Mouse (Mus musculus) cerebellum, adult 2 months (tissue): ENCODE measurements at regions not wholly inside any gene's neighbourhood (a gene's known extent, or its start where the extent isn't known, plus 50 kb on each side); places are given as distances from the start of the nearest gene placed in this dataset.

Source experiments
- DNase-seq, 2 experiments: peaks; one replicate each; pipeline ENCODE4 v3.0.0; 2021
- H3K27ac ChIP-seq: fragments of 200-500 bp; 2 replicates; pipeline ENCODE4 v1.5.1; 2012; ENCODE audit warnings: low read length, control low read depth, inconsistent platforms; ENCODE audit not compliant: insufficient read depth
- H3K27me3 ChIP-seq: fragments of 200-500 bp; 2 replicates; pipeline ENCODE4 v1.6.1; 2012; ENCODE audit warnings: inconsistent platforms, mild to moderate bottlenecking, low read length, moderate library complexity; ENCODE audit not compliant: control insufficient read depth, insufficient read depth
- H3K4me1 ChIP-seq: fragments of 200-500 bp; 2 replicates; pipeline ENCODE4 v1.6.1; 2011; ENCODE audit warnings: low read length; ENCODE audit not compliant: control insufficient read depth, insufficient read depth
- H3K4me3 ChIP-seq: fragments of 200-500 bp; replicated peaks from 2 replicates; pipeline ENCODE3; 2011; ENCODE audit warnings: mild to moderate bottlenecking, low read depth, low read length, control low read depth; ENCODE audit not compliant: insufficient read depth
- CTCF ChIP-seq: fragments of 200-500 bp; IDR thresholded peaks from 2 replicates; pipeline ENCODE4 v1.5.1; 2011; ENCODE audit warnings: low read depth, mild to moderate bottlenecking, control low read depth, low read length, moderate library complexity, borderline replicate concordance; ENCODE audit not compliant: insufficient read depth
- POLR2A ChIP-seq: fragments of 200-500 bp; IDR thresholded peaks from 2 replicates; pipeline ENCODE4 v1.6.1; 2011; ENCODE audit warnings: low read length, control low read depth, borderline replicate concordance; ENCODE audit not compliant: insufficient read depth
- WGBS: fragments of 180-500 bp; shearing (Covaris S2); methylation state at CpG from one replicate; pipeline ENCODE4 v1.1.7; 2018; 5-methylcytosine and 5-hydroxymethylcytosine counted together

DNA sequence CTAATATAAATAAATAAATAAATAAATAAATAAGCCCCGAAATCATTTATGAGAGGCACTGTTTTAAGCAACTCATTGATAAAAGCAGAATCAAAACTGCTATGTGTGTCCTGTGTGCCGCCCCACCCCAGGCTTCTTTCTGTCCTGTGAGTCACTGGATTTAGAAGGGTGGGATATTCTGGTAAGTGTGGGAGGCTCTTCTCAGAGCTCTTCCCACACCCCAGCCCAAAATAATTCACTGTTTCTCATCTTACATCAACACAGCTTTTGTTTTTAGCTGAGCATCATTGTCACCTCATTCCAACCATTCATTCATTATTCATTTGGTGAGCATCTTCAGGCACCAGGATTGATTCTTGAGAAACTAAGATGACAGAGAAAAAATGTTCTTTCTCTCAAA lies 118.4 kb downstream of the Barx2 start:
- H3K27me3 ChIP-seq: no peaks in the 10 kb centered on the region
- WGBS: 100% methylated on average over 2 of the region's 2 CpGs
- DNase-seq: no peak
- H3K27ac ChIP-seq: no peak overlapping the region
- H3K4me3 ChIP-seq: no peak overlapping the region
- TF ChIP-seq CTCF: no peak
- no peak for TF ChIP-seq POLR2A
- H3K4me1 ChIP-seq: no peaks in the 10 kb centered on the region

- no peaks in the 10 kb centered on the region for H3K27me3 ChIP-seq
- WGBS: 4% methylated on average over 3 of the region's 3 CpGs
- no peaks in the 10 kb centered on the region for H3K4me1 ChIP-seq
- H3K27ac ChIP-seq: no peak overlapping the region
- TF ChIP-seq POLR2A (no peak), CTCF (no peak)
- H3K4me3 ChIP-seq: no peak overlapping the region
- no peak for DNase-seq
Observed at GRCm38 (mm10) chr9:31775956-31776355, 137.3 kb downstream of the Barx2 start.

DNA sequence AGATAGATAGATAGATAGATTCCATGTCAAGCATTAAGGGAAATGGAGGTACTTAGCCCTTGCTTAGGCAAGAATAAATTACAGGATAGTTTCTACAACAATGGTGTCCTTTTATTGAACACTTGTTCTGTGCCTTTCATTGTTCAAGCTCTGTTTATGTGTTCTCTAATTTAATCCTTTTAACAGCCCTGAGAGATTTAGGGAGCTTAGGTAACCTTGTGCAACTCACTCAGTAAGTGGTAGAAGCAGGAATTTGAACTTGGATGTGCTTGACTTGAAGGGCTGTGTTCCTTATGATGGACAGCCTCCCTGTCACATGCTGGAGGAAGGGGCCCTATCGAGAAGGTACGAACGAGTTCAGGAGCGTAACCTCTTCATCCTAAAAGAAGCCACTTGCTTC lies 147.9 kb downstream of the Barx2 start:
- 92% methylated on average over 4 of the region's 4 CpGs for WGBS
- H3K27ac ChIP-seq: no peak overlapping the region
- no peak for DNase-seq
- no peak overlapping the region for H3K4me3 ChIP-seq
- H3K27me3 ChIP-seq: no peaks in the 10 kb centered on the region
- TF ChIP-seq POLR2A: no peak
- TF ChIP-seq CTCF: no peak
- no peaks in the 10 kb centered on the region for H3K4me1 ChIP-seq

- WGBS: 52% methylated on average over 6 of the region's 6 CpGs
- Histone ChIP-seq H3K27me3 (no peaks in the 10 kb centered on the region), H3K4me3 (no peak overlapping the region), H3K4me1 (no peaks in the 10 kb centered on the region), H3K27ac (no peak overlapping the region)
- peak in 1 of 2 experiments; percentile 10 for DNase-seq
- TF ChIP-seq CTCF: no peak
- TF ChIP-seq POLR2A: no peak
Observed at GRCm38 (mm10) chr9:31757894-31758561, 155.2 kb downstream of the Barx2 start.

DNA sequence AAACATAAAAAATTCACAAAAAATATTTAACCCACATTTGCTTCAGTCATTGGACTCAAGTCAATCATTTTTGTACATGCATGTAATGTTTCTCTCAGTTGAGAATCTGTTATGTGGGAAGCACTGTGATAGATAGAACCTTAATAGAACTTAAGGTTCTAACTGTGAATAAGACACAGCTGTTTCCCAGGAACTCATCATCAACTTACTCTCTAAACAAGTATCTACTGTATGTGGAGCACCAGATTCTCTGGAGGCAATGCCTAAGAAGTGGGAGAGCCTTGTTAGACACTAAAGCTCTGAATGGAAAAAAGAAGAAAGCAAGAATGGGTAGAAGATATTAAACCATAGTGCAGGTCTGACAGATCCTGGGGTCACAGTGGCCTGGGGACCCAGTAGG lies 182.8 kb downstream of the Barx2 start:
- Histone ChIP-seq H3K27me3 (no peaks in the 10 kb centered on the region), H3K4me3 (no peak overlapping the region), H3K4me1 (no peaks in the 10 kb centered on the region), H3K27ac (no peak overlapping the region)
- no peak for TF ChIP-seq CTCF
- no peak for TF ChIP-seq POLR2A
- DNase-seq: no peak

DNA sequence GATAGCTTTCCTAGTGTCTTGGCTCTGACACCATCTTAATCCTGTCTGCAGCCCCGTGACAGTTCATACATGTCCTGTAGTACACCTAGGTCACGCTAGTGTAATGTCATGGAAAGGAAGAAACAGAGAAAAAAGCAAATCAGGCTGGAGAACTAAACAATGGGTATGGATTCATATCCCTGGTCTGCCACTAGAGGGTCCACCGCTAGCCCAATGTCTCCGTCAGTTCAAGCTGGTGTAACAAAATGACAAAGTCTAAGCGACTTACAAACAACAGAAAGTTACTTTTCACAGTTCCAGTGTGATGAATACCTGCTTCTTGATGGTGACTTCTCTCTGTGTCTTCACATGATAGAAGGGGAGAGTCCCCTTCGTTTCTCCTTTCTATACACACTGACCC lies 194.0 kb downstream of the Barx2 start:
- no peaks in the 10 kb centered on the region for H3K27me3 ChIP-seq
- 73% methylated on average over 6 of the region's 6 CpGs for WGBS
- H3K4me1 ChIP-seq: no peaks in the 10 kb centered on the region
- H3K4me3 ChIP-seq: no peak overlapping the region
- TF ChIP-seq CTCF (no peak), POLR2A (no peak)
- no peak for DNase-seq
- H3K27ac ChIP-seq: no peak overlapping the region

- TF ChIP-seq POLR2A (no peak), CTCF (no peak)
- 47% methylated on average over 2 of the region's 2 CpGs for WGBS
Observed at GRCm38 (mm10) chr9:31710022-31710421, 203.2 kb downstream of the Barx2 start.

GRCm38 (mm10) chr9:31706688-31707087 lies 206.6 kb downstream of the Barx2 start:
- H3K4me3 ChIP-seq: no peak overlapping the region
- TF ChIP-seq CTCF (no peak), POLR2A (no peak)
- 82% methylated on average over 7 of the region's 7 CpGs for WGBS
- no peak for DNase-seq
- H3K27ac ChIP-seq: no peak overlapping the region
- no peaks in the 10 kb centered on the region for H3K4me1 ChIP-seq
- H3K27me3 ChIP-seq: no peaks in the 10 kb centered on the region

More at GRCm38 (mm10) chr9:31710022-31710421, 203.2 kb downstream of the Barx2 start:
- no peak for DNase-seq
- Histone ChIP-seq H3K4me3 (no peak overlapping the region), H3K27me3 (no peaks in the 10 kb centered on the region), H3K27ac (no peak overlapping the region), H3K4me1 (no peaks in the 10 kb centered on the region)
